Mouse (Mus musculus) limb, embryonic 12.5 days (tissue): ENCODE measurements at regions not wholly inside any gene's neighbourhood (a gene's known extent, or its start where the extent isn't known, plus 50 kb on each side); places are given as distances from the start of the nearest gene placed in this dataset.

Source experiments
- ATAC-seq: fragments of 200-750 bp; cut with Nextera tagmentation; 2 replicates; pipeline ENCODE4 v1.8.0; 2017; ENCODE audit warnings: low read depth, moderate TSS enrichment; ENCODE audit not compliant: insufficient number of reproducible peaks, insufficient read depth, low FRiP score, low TSS enrichment
- H3K27ac ChIP-seq: fragments of 300-500 bp; sonication (generic); 2 replicates; pipeline ENCODE4 v1.5.1; 2016; ENCODE audit warnings: mild to moderate bottlenecking, moderate library complexity
- H3K27me3 ChIP-seq: fragments of 300-500 bp; sonication (generic); 2 replicates; pipeline ENCODE4 v1.6.1; 2016; ENCODE audit warnings: mild to moderate bottlenecking, moderate library complexity
- H3K36me3 ChIP-seq: fragments of 300-500 bp; sonication (generic); 2 replicates; pipeline ENCODE4 v1.6.1; 2016; ENCODE audit warnings: mild to moderate bottlenecking, moderate library complexity
- H3K4me1 ChIP-seq: fragments of 300-500 bp; sonication (generic); replicated peaks from 2 replicates; pipeline ENCODE4 v1.6.1; 2016
- H3K4me2 ChIP-seq: fragments of 300-500 bp; sonication (generic); 2 replicates; pipeline ENCODE4 v1.6.1; 2016; ENCODE audit warnings: mild to moderate bottlenecking, moderate library complexity
- H3K4me3 ChIP-seq: fragments of 300-500 bp; sonication (generic); replicated peaks from 2 replicates; pipeline ENCODE4 v1.5.1; 2016; ENCODE audit warnings: mild to moderate bottlenecking
- H3K9ac ChIP-seq: fragments of 300-500 bp; sonication (generic); replicated peaks from 2 replicates; pipeline ENCODE4 v1.6.1; 2016; ENCODE audit warnings: mild to moderate bottlenecking, moderate library complexity
- H3K9me3 ChIP-seq: fragments of 300-500 bp; sonication (generic); 2 replicates; pipeline ENCODE4 v1.6.1; 2016; ENCODE audit warnings: mild to moderate bottlenecking, moderate library complexity
- WGBS: fragments of 180-500 bp; shearing (Covaris S2); methylation state at CpG from one replicate; pipeline ENCODE4 v1.1.7; 2016; 5-methylcytosine and 5-hydroxymethylcytosine counted together

GRCm38 (mm10) chr10:117940441-117941265 is 94.8 kb upstream of the Rap1b start:
- Histone ChIP-seq H3K27me3 (no peaks in the 10 kb centered on the region), H3K4me2 (peak overlapping the region; percentile 38), H3K9ac (no peak overlapping the region), H3K4me1 (peaks cover 24% of the 10 kb centered on the region), H3K27ac (0 out of 2 replicates have a peak overlapping the region, but pooled peaks have one; percentile 26), H3K9me3 (no peaks in the 10 kb centered on the region), H3K36me3 (no peaks in the 10 kb centered on the region), H3K4me3 (no peak overlapping the region)
- 37% methylated on average over 10 of the region's 10 CpGs for WGBS
- no peak for ATAC-seq

GRCm38 (mm10) chr10:117941266-117941651 is 95.4 kb upstream of the Rap1b start:
- Histone ChIP-seq H3K4me2 (peak overlapping the region; percentile 38), H3K36me3 (no peaks in the 10 kb centered on the region), H3K9ac (no peak overlapping the region), H3K27me3 (no peaks in the 10 kb centered on the region), H3K4me3 (no peak overlapping the region), H3K4me1 (peaks cover 24% of the 10 kb centered on the region), H3K9me3 (no peaks in the 10 kb centered on the region), H3K27ac (0 out of 2 replicates have a peak overlapping the region, but pooled peaks have one; percentile 26)
- WGBS, result 46% methylated on average over 3 of the region's 3 CpGs
- ATAC-seq, result no peak

- ATAC-seq, result no peak
- H3K4me3 ChIP-seq, result no peak overlapping the region
- H3K4me1 ChIP-seq, result peaks cover 37% of the 10 kb centered on the region
- 86% methylated on average over 6 of the region's 6 CpGs for WGBS
- no peak overlapping the region for H3K9ac ChIP-seq
- no peaks in the 10 kb centered on the region for H3K9me3 ChIP-seq
- no peaks in the 10 kb centered on the region for H3K27me3 ChIP-seq
- no peak overlapping the region for H3K4me2 ChIP-seq
- H3K27ac ChIP-seq, result no peak overlapping the region
- no peaks in the 10 kb centered on the region for H3K36me3 ChIP-seq
Measured at GRCm38 (mm10) chr10:117943702-117944307, 98.0 kb upstream of the Rap1b start.

DNA sequence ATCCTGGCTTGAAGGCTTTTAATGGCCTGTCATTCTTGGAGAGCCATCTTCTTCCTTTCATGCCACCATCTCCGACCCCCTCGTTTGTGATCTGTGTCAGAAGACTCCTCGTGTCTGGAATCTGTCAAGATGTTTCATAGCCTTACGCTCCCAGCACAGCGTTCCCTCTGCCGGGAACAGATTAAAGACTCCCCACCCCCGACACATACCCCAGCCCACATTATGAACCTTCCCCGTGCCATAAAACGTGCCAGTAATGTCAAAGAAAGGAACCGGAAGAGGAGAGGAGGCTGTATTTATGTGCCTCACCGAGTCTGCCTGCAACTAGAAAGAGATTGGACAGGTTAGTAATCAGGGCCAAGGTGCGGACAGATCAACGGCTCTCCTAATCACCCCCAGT is 101.4 kb upstream of the Rap1b start:
- H3K4me1 ChIP-seq, result peaks cover 22% of the 10 kb centered on the region
- no peak overlapping the region for H3K27ac ChIP-seq
- peak overlapping the region; percentile 20; the same call in 1 of the 2 replicates for H3K4me3 ChIP-seq
- no peaks in the 10 kb centered on the region for H3K27me3 ChIP-seq
- H3K4me2 ChIP-seq, result peak overlapping the region; percentile 53
- no peak overlapping the region; the same call in 1 of the 2 replicates for H3K9ac ChIP-seq
- WGBS, result 11% methylated on average over 13 of the region's 13 CpGs
- 0 out of 2 replicates have a peak, but pooled peaks have one; percentile 18 for ATAC-seq
- H3K9me3 ChIP-seq, result no peaks in the 10 kb centered on the region
- no peaks in the 10 kb centered on the region for H3K36me3 ChIP-seq

- Histone ChIP-seq H3K9me3 (no peaks in the 10 kb centered on the region), H3K27ac (no peak overlapping the region), H3K4me2 (peak overlapping the region; percentile 53), H3K4me3 (no peak overlapping the region), H3K36me3 (no peaks in the 10 kb centered on the region), H3K4me1 (peaks cover 28% of the 10 kb centered on the region), H3K9ac (no peak overlapping the region), H3K27me3 (no peaks in the 10 kb centered on the region)
- no peak for ATAC-seq
- WGBS, result 67% methylated on average over 7 of the region's 7 CpGs
Measured at GRCm38 (mm10) chr10:117947911-117948310, 102.1 kb upstream of the Rap1b start.

DNA sequence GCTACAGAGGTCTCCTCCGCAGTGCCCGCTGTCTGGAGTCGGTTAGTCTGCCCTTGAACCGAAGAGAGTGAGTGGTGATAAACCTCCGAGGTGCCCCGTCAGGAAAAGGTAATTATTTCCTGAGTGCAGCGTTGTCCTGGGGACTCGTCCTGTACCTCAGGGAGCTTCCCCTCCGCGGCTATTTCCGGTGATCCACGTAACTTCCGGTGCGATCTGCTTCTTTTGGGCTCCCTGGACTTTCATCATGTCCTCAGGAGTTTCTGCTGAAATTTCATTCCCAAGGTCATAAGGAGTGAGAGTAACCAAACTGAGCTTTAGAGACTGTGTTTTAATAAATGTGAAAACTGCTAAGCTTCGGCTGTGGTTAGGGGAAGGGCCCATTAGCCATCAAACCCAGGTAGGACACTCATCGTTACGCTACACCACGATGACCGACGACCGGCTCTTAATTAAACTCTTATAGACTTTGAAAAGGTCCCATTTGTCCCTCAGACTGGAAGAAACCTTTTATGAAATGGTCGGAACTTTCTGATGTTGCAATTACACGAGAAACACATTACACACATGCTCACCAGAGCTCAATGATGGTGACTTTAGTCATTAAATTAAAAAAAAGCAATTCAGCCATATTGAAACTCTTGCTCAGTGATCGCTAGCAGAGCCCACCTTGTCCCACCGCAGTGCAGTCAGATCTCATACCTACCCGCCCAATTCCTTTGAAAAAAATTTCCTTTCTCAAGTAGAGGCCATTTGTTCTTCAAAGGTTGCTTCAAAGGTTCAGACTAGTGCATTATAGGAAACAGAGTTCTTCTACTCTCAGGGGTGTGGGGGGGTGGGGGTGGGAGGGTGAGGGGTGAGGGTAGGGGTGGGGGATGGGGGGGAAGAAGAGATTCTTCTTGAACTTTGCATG is 106.5 kb upstream of the Rap1b start:
- H3K27me3 ChIP-seq, result no peaks in the 10 kb centered on the region
- H3K36me3 ChIP-seq, result no peaks in the 10 kb centered on the region
- H3K4me1 ChIP-seq, result peaks cover 23% of the 10 kb centered on the region
- WGBS, result 59% methylated on average over 26 of the region's 26 CpGs
- H3K4me3 ChIP-seq, result no peak overlapping the region
- no peaks in the 10 kb centered on the region for H3K9me3 ChIP-seq
- ATAC-seq, result no peak
- no peak overlapping the region for H3K9ac ChIP-seq
- no peak overlapping the region for H3K27ac ChIP-seq
- H3K4me2 ChIP-seq, result 0 out of 2 replicates have a peak overlapping the region, but pooled peaks have one; percentile 2

- Histone ChIP-seq H3K4me2 (no peak overlapping the region), H3K9ac (no peak overlapping the region), H3K36me3 (no peaks in the 10 kb centered on the region), H3K4me3 (no peak overlapping the region), H3K9me3 (no peaks in the 10 kb centered on the region), H3K4me1 (peaks cover 17% of the 10 kb centered on the region), H3K27ac (no peak overlapping the region), H3K27me3 (no peaks in the 10 kb centered on the region)
- WGBS, result 30% methylated on average over 12 of the region's 12 CpGs
- ATAC-seq, result no peak
Measured at GRCm38 (mm10) chr10:117953026-117953711, 107.3 kb upstream of the Rap1b start.

GRCm38 (mm10) chr10:117956174-117956950 is 110.5 kb upstream of the Rap1b start:
- 81% methylated on average over 17 of the region's 17 CpGs for WGBS
- no peak overlapping the region for H3K9ac ChIP-seq
- no peak overlapping the region for H3K4me3 ChIP-seq
- H3K4me1 ChIP-seq, result peaks cover 19% of the 10 kb centered on the region
- H3K36me3 ChIP-seq, result no peaks in the 10 kb centered on the region
- H3K27ac ChIP-seq, result no peak overlapping the region
- H3K4me2 ChIP-seq, result no peak overlapping the region
- no peaks in the 10 kb centered on the region for H3K9me3 ChIP-seq
- no peak for ATAC-seq
- no peaks in the 10 kb centered on the region for H3K27me3 ChIP-seq

DNA sequence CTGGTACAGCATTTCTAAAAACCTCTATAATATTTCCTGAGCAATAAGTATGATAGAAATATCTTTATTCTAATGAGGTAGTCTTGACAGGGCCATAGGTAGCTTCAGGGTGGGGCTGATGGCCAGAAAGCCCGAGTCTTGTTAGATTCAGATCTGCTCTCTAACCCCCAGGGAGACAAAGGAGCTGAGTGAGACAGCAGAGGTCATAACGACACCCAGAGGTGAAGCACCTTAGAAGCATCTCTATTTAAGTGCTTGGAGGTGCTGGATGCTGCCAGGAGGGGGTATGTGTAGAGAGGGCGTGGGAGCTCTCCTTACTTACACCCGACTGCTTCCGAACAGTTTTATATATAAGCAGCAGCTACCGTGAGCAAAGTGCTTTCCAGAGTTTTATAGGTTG is 128.9 kb upstream of the Rap1b start:
- Histone ChIP-seq H3K4me2 (no peak overlapping the region), H3K9ac (no peak overlapping the region), H3K4me1 (no peaks in the 10 kb centered on the region), H3K27me3 (no peaks in the 10 kb centered on the region), H3K27ac (no peak overlapping the region), H3K4me3 (no peak overlapping the region), H3K9me3 (no peaks in the 10 kb centered on the region), H3K36me3 (no peaks in the 10 kb centered on the region)
- 52% methylated on average over 6 of the region's 6 CpGs for WGBS
- ATAC-seq, result no peak

- 90% methylated on average over 1 of the region's 1 CpGs for WGBS
- H3K27ac ChIP-seq, result no peak overlapping the region
- H3K9me3 ChIP-seq, result no peaks in the 10 kb centered on the region
- H3K9ac ChIP-seq, result no peak overlapping the region
- H3K36me3 ChIP-seq, result no peaks in the 10 kb centered on the region
- no peak overlapping the region for H3K4me3 ChIP-seq
- no peak for ATAC-seq
- no peaks in the 10 kb centered on the region for H3K27me3 ChIP-seq
- H3K4me2 ChIP-seq, result no peak overlapping the region
- H3K4me1 ChIP-seq, result no peaks in the 10 kb centered on the region
Measured at GRCm38 (mm10) chr10:117975467-117975866, 129.6 kb upstream of the Rap1b start.
